Mouse (Mus musculus) spleen, adult 2 months (tissue): ENCODE measurements around the gene Wars2. TPM values are rescaled to one million over a fixed set of nuclear protein-coding genes. Genes with fewer than 3 reads are reported as not detected.

Experiments used
- DNase-seq, 2 experiments: peaks; one replicate each; pipeline versions ENCODE4 v3.0.0 to v3.0.0-alpha.2; 2012 to 2021; ENCODE audit warnings: low spot score in 2 of 2, low read depth in 1 of 2
- H3K27ac ChIP-seq: fragments of 200-500 bp; 2 replicates; pipeline ENCODE4 v1.5.1; 2012; ENCODE audit warnings: low read length, inconsistent platforms; ENCODE audit not compliant: insufficient read depth
- H3K27me3 ChIP-seq: fragments of 200-500 bp; 2 replicates; pipeline ENCODE4 v1.6.1; 2012; ENCODE audit warnings: mild to moderate bottlenecking, moderate library complexity, low read length, inconsistent platforms; ENCODE audit not compliant: control insufficient read depth, insufficient read depth
- H3K36me3 ChIP-seq: fragments of 200-500 bp; 2 replicates; pipeline ENCODE4 v1.6.1; 2012; ENCODE audit warnings: mild to moderate bottlenecking, low read length, inconsistent platforms; ENCODE audit not compliant: control insufficient read depth, insufficient read depth
- H3K4me1 ChIP-seq: fragments of 200-500 bp; 2 replicates; pipeline ENCODE4 v1.6.1; 2011; ENCODE audit warnings: inconsistent platforms; ENCODE audit not compliant: control insufficient read depth, insufficient read depth, insufficient read length
- H3K4me3 ChIP-seq: fragments of 200-500 bp; 2 replicates; pipeline ENCODE4 v1.5.1; 2011; ENCODE audit warnings: mild to moderate bottlenecking, inconsistent platforms; ENCODE audit not compliant: insufficient read depth, insufficient read length; ENCODE audit errors: extremely low read depth
- CTCF ChIP-seq: fragments of 200-500 bp; IDR thresholded peaks from 2 replicates; pipeline ENCODE4 v1.5.1; 2011; ENCODE audit warnings: mild to moderate bottlenecking, inconsistent platforms; ENCODE audit not compliant: insufficient read depth, insufficient read length, insufficient replicate concordance; ENCODE audit errors: extremely low read depth
- POLR2A ChIP-seq: fragments of 200-500 bp; IDR thresholded peaks from 2 replicates; pipeline ENCODE4 v1.6.1; 2011; ENCODE audit warnings: low read depth, low read length, inconsistent platforms
- WGBS: fragments of 180-500 bp; shearing (Covaris S2); methylation state at CpG from one replicate; pipeline ENCODE4 v1.1.7; 2018; 5-methylcytosine and 5-hydroxymethylcytosine counted together
- polyA plus RNA-seq: library from polyadenylated mRNA; depleted of rRNA; stranded (reverse); fragments of >200 nt; gene quantifications from 2 replicates; pipeline ENCODE4 v1.2.3, GENCODE M21; 2012

Wars2 gene
- polyA plus RNA-seq, 1 experiment: 2.2 TPM

- TF ChIP-seq POLR2A: no peak
- TF ChIP-seq CTCF: no peak
- Histone ChIP-seq H3K4me1 (peaks cover 6% of the 10 kb centered on the region), H3K27ac (no peak overlapping the region), H3K27me3 (peaks cover 36% of the 10 kb centered on the region), H3K36me3 (no peaks in the 10 kb centered on the region), H3K4me3 (peak overlapping the region; percentile 39)
- DNase-seq: no peak
- WGBS: 2% methylated on average over 66 of the region's 73 CpGs
Observed at GRCm38 (mm10) chr3:99253497-99254451, 112.9 kb downstream of the Wars2 start.

- Histone ChIP-seq H3K36me3 (no peaks in the 10 kb centered on the region), H3K27ac (no peak overlapping the region), H3K4me3 (no peak overlapping the region), H3K27me3 (peaks cover 36% of the 10 kb centered on the region), H3K4me1 (peaks cover 6% of the 10 kb centered on the region; the same call in 1 of the 2 replicates)
- DNase-seq: no peak
- WGBS: 14% methylated on average over 15 of the region's 15 CpGs
- TF ChIP-seq CTCF (no peak), POLR2A (no peak)
Observed at GRCm38 (mm10) chr3:99254559-99255151, 113.8 kb downstream of the Wars2 start.

DNA sequence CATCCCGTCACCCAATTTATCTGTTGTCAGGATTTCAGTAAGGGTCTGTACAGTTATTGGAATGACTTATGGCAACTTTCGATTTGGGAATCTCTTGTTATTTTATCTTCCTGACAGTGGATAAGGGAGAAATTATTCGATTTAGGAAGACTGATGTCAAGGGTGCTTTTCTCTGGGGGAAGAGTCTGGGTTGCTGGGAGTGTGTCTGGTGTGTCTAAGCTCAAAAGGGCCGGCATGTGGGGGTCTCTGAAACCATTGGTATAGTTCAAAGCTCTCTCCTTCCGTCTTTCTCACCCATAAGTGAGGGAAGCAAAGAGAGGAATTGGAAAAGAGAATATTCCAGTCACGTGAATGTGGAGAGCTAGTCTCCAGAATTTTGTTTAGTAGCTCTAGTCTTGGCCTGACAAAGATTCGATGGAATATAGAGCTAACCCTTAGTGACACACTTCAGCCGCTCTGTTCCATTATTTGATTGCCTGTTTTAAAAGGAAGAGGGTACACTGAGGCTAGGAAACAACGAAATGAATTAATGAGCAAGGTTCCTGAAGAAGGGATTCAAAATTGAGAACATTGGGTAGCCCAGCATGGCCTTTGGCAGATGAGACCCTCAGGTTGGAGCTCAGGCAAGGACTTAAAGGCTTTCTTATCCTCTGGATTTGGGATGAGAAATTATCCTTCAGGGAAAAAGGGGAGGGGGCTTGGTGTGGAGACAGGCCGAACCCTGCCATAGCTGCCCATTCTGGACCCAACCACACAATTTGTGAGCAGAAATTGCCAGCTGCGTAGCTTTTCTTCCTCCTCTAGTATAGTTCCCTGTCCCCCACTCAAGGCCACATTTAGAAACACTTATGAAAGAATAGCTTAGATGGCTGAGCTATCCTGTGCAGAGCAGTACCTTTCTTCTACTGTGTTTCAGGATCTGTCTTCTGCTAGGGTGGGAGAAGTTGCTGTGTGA is 114.8 kb downstream of the Wars2 start:
- Histone ChIP-seq H3K36me3 (no peaks in the 10 kb centered on the region), H3K27me3 (peaks cover 36% of the 10 kb centered on the region), H3K27ac (no peak overlapping the region), H3K4me1 (peaks cover 6% of the 10 kb centered on the region; the same call in 1 of the 2 replicates), H3K4me3 (no peak overlapping the region)
- DNase-seq: no peak
- no peak for TF ChIP-seq CTCF
- TF ChIP-seq POLR2A: no peak
- WGBS: 15% methylated on average over 11 of the region's 11 CpGs

DNA sequence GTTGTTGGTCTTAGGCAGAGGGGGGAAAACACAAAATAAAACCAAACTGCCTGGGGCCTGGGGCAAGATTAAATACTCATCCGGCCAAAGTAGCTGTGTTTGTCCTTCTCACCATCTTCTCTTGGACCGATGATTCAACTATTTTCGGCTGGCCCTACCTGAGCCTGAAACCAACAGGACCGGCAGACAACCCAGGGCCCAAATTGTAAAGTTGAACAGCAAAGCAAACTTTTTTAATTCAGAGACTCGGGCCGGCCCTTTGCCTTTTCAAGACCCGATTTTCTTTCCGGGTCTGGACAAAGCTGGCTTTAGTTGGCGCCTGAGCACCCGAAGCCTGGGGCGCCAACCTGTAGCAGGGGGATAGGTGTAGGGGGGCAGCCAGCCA is 115.5 kb downstream of the Wars2 start:
- TF ChIP-seq POLR2A: no peak
- TF ChIP-seq CTCF: no peak
- WGBS: 17% methylated on average over 11 of the region's 11 CpGs
- no peak for DNase-seq
- Histone ChIP-seq H3K4me3 (no peak overlapping the region), H3K27me3 (peaks cover 39% of the 10 kb centered on the region), H3K27ac (no peak overlapping the region), H3K36me3 (no peaks in the 10 kb centered on the region), H3K4me1 (peaks cover 6% of the 10 kb centered on the region; the same call in 1 of the 2 replicates)

DNA sequence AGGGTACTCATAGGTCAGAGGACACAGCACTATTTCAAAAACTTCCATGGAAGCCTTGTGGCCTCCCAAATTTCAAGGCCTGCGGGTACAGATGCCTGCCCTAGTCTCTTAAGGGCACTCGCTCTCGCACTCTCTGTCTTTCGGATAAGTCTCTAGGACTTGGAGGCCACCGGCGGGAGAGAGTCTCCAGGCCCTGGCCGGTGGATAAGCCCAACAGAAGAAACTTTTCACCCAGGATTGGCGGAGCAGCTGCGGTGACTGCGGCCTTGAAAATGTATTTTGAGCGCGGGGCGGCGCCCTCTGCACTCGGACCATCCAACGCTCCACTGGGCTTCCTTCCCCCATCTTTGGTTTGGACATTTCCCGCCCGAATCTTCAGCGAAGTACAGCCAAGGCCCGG is 115.9 kb downstream of the Wars2 start:
- no peak overlapping the region for H3K4me3 ChIP-seq
- TF ChIP-seq POLR2A (no peak), CTCF (no peak)
- no peak for DNase-seq
- peaks cover 6% of the 10 kb centered on the region; the same call in 1 of the 2 replicates for H3K4me1 ChIP-seq
- H3K27ac ChIP-seq: no peak overlapping the region
- 10% methylated on average over 20 of the region's 20 CpGs for WGBS
- H3K27me3 ChIP-seq: peaks cover 40% of the 10 kb centered on the region
- no peaks in the 10 kb centered on the region for H3K36me3 ChIP-seq
